Mouse (Mus musculus) ES-E14 (cell line): ENCODE measurements at regions not wholly inside any gene's neighbourhood (a gene's known extent, or its start where the extent isn't known, plus 50 kb on each side); places are given as distances from the start of the nearest gene placed in this dataset.
"Not testable (repeated sequence)": the region's sequence is repeated elsewhere in the genome, so short reads cannot be mapped to it uniquely, and the experiment has no call there.

Experiments
- CHD2 ChIP-seq: IDR thresholded peaks from 2 replicates; pipeline ENCODE4 v1.6.1; 2014; ENCODE audit warnings: mild to moderate bottlenecking, low read depth, low read length, inconsistent platforms
- MAFK ChIP-seq: IDR thresholded peaks from 2 replicates; pipeline ENCODE4 v1.6.1; 2014; ENCODE audit warnings: mild to moderate bottlenecking, low read depth, low read length, inconsistent platforms; ENCODE audit not compliant: insufficient read depth

DNA sequence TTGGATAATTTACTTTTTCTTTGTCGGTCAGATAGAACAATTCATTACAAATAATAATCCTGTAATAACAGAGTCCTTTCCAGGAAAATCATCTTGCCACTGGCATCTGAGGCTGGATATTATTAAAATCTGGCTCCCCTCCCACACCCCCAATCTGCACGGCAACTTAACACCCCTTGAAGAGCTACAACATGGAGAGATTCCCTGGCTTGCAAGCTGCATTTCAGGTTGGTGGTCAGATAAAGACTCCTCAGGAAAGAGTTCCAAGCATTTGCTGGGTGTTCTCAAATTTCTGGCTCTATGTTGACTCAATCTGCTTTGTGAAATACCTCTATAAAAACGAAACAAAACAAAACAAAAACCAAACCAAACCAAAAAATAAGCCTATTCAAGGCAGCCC, 93.8 kb upstream of the Cnksr3 start:
- not testable (repeated sequence) for TF ChIP-seq CHD2, MAFK
